Mouse (Mus musculus) midbrain, embryonic 12.5 days (tissue): ENCODE results near the gene Arid3a. TPM values are rescaled to one million over a fixed set of nuclear protein-coding genes. Genes with fewer than 3 reads are reported as not detected.
"Not testable (repeated sequence)": the region's sequence is repeated elsewhere in the genome, so short reads cannot be mapped to it uniquely, and the experiment has no call there.

Experiments
- ATAC-seq: fragments of 200-750 bp; cut with Nextera tagmentation; 2 replicates; pipeline ENCODE4 v1.8.0; 2017; ENCODE audit warnings: low read depth, moderate TSS enrichment, moderate library complexity; ENCODE audit not compliant: low FRiP score
- H3K27ac ChIP-seq: fragments of 300-500 bp; sonication (generic); replicated peaks from 2 replicates; pipeline ENCODE4 v1.5.1; 2016; ENCODE audit warnings: mild to moderate bottlenecking
- H3K27me3 ChIP-seq: fragments of 300-500 bp; sonication (generic); 2 replicates; pipeline ENCODE4 v1.6.1; 2016; ENCODE audit warnings: mild to moderate bottlenecking
- H3K36me3 ChIP-seq: fragments of 300-500 bp; sonication (generic); 2 replicates; pipeline ENCODE4 v1.6.1; 2016
- H3K4me1 ChIP-seq: fragments of 300-500 bp; sonication (generic); 2 replicates; pipeline ENCODE4 v1.6.1; 2016
- H3K4me2 ChIP-seq: fragments of 300-500 bp; sonication (generic); replicated peaks from 2 replicates; pipeline ENCODE4 v1.6.1; 2016; ENCODE audit warnings: mild to moderate bottlenecking, moderate library complexity
- H3K4me3 ChIP-seq: fragments of 300-500 bp; sonication (generic); 2 replicates; pipeline ENCODE4 v1.5.1; 2016; ENCODE audit warnings: mild to moderate bottlenecking
- H3K9ac ChIP-seq: fragments of 300-500 bp; sonication (generic); replicated peaks from 2 replicates; pipeline ENCODE4 v1.6.1; 2016; ENCODE audit warnings: mild to moderate bottlenecking, moderate library complexity
- H3K9me3 ChIP-seq: fragments of 300-500 bp; sonication (generic); 2 replicates; pipeline ENCODE4 v1.6.1; 2016; ENCODE audit warnings: mild to moderate bottlenecking
- WGBS: fragments of 180-500 bp; shearing (Covaris S2); methylation state at CpG from one replicate; pipeline ENCODE4 v1.1.7; 2016; 5-methylcytosine and 5-hydroxymethylcytosine counted together
- polyA plus RNA-seq: library from polyadenylated mRNA; unstranded; fragments of >200 nt; fragmentation: Nextera tagmentation; extraction: Ambion mirVana; gene quantifications from 2 replicates; pipeline ENCODE4 v1.2.1, GENCODE M21; 2016

Gene Arid3a
- polyA plus RNA-seq, 1 experiment from 2014 or later = 5.6 TPM

DNA sequence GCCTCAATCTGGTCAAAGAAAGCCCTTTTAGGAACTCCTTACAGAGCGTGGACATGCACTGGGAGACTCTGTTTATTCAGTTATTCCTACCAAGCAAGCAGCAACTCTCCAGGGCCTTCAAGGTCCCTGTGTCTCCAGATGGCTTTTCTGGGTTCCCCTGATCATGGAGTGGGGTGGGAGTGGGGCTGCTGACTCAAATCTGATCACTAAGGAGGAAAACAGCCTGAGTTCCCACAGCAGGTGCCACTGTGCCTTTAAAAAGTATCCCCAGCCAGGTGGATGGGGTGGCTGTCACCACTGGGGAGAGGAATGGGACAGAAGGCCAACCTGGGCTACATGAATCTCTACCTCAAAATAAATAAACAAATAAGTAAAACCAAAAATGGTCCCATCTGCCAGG is 16.1 kb downstream of the Arid3a start:
- Histone ChIP-seq H3K9me3 (no peaks in the 10 kb centered on the region), H3K4me3 (no peak overlapping the region), H3K27ac (no peak overlapping the region), H3K4me1 (peaks cover 27% of the 10 kb centered on the region), H3K4me2 (no peak overlapping the region), H3K27me3 (no peaks in the 10 kb centered on the region), H3K9ac (no peak overlapping the region), H3K36me3 (peaks cover 11% of the 10 kb centered on the region; the same call in 1 of the 2 replicates)
- 90% methylated on average over 1 of the region's 1 CpGs for WGBS
- ATAC-seq = no peak

DNA sequence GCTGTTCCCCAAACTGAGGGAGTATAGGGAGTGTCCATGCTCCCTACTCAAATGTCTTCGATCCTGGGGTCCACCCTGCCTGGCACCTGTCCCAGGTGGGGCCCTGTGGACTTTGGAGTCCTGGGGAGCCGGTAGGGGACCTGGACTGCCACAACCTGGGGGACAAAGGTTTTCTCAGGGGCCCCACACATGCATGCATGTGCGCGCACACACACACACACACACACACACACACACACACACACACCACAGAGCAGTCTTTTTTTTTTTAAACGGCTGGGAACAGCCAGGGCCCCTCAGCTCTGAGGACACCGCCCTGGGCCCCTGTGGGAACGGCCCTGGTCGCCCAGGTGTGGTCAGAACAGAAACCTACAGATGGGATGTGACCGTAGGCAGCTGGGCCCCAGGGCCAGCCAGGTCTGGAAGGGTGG is 16.6 kb downstream of the Arid3a start:
- WGBS = 78% methylated on average over 9 of the region's 9 CpGs

DNA sequence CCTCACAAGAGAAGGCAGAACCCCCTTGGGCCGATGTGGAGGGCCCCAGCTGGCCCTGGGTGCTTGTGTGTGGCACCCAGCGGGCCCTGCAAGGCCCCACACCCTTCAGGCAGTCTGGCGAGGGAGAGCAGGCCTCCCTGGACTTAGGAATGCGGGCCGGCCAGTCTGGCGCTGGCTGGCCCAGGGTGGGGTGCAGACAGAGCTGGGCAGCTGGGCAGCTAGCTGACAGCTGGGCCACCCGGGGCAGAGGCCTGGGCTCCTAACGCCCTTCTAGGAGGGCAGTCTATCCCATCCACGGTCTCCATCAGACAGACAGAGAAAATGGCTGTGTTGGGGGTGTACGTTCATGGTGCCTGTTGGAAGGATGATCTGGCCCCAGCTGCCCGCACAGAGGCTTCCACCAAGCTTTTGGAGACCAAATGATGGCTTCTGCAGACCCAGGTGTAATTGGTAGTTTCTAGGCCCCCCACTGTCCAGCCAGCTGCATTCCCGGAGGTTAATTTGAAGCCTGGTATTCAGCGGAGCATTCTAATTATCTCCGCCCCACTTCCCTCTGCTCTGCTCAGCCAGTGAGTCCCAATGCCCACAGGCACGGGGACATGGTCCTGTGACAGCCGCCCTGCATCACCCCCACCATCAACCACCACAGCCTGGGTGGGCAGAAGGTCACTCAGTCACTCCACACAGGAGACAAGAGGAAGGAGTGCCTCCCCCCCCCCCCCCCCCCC is 18.8 kb downstream of the Arid3a start:
- H3K4me1 ChIP-seq = peaks cover 27% of the 10 kb centered on the region
- peak overlapping the region; percentile 52 for H3K27ac ChIP-seq
- ATAC-seq = peak; percentile 66
- H3K27me3 ChIP-seq = no peaks in the 10 kb centered on the region
- 21% methylated on average over 16 of the region's 16 CpGs for WGBS
- no peak overlapping the region for H3K9ac ChIP-seq
- H3K4me3 ChIP-seq = no peak overlapping the region
- no peaks in the 10 kb centered on the region for H3K9me3 ChIP-seq
- H3K36me3 ChIP-seq = peaks cover 25% of the 10 kb centered on the region
- H3K4me2 ChIP-seq = 0 out of 2 replicates have a peak overlapping the region, but pooled peaks have one; percentile 4

More for the DNA sequence above, 16.6 kb downstream of the Arid3a start:
- no peak for ATAC-seq
- Histone ChIP-seq H3K9ac (no peak overlapping the region), H3K4me1 (peaks cover 27% of the 10 kb centered on the region), H3K27me3 (no peaks in the 10 kb centered on the region), H3K27ac (peak overlapping the region; percentile 27; the same call in 1 of the 2 replicates), H3K36me3 (peaks cover 11% of the 10 kb centered on the region; the same call in 1 of the 2 replicates), H3K4me2 (no peak overlapping the region), H3K9me3 (no peaks in the 10 kb centered on the region), H3K4me3 (no peak overlapping the region)

DNA sequence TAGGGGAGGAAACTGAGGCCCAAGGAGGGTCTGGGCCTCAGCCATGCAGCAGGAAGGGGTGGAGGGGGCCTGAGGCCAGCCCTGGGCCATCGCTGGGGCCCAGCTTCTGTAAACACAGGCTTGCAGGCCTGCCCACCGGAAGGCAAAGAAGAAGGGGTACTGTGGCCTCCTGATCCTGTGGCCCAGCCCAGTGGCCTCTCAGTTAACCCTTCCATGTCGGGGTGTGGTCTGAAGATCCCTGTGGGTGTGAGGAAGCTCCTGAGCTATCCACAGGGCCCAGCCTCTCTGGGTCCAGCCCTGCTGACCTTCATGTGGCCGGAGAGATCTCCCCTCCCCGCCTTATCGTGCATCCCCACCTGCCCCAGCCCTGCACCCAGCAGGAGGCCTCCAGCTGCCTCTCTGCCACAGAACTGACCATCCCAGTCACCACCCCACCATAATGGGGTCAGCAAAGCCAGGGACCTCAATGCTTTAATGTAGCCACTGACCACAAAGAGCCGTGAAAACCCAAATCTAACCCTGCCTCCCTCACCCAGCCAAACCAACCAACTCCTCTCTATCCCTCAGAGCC is 20.0 kb downstream of the Arid3a start:
- H3K9me3 ChIP-seq = no peaks in the 10 kb centered on the region
- peaks cover 27% of the 10 kb centered on the region for H3K4me1 ChIP-seq
- peaks cover 35% of the 10 kb centered on the region for H3K36me3 ChIP-seq
- WGBS = 19% methylated on average over 7 of the region's 7 CpGs
- H3K27me3 ChIP-seq = no peaks in the 10 kb centered on the region
- no peak overlapping the region for H3K4me3 ChIP-seq
- H3K9ac ChIP-seq = no peak overlapping the region
- H3K4me2 ChIP-seq = no peak overlapping the region
- ATAC-seq = no peak
- H3K27ac ChIP-seq = 0 out of 2 replicates have a peak overlapping the region, but pooled peaks have one; percentile 52

DNA sequence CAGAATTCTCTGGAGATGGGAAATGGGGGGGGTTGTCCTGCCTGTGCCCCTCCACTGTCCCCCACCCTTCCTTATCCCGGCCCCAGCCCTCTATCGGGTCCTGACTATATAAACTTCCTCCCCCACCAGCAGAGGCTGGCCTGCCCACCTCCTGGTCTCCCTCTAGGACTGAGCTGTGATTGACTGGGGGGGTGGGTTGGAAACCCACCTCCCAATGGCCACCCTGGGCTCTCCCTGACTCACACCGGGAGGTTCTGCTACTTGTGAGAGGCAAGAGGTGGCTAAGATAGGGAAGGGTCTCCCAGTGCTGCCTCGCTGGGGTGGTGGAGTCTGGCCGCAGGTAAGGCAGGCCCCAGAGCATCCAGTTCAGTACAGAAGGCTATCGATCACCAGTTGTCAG is 20.7 kb downstream of the Arid3a start:
- peaks cover 27% of the 10 kb centered on the region for H3K4me1 ChIP-seq
- no peak overlapping the region for H3K27ac ChIP-seq
- WGBS = 74% methylated on average over 6 of the region's 6 CpGs
- no peak for ATAC-seq
- H3K9ac ChIP-seq = no peak overlapping the region
- no peak overlapping the region for H3K4me2 ChIP-seq
- H3K27me3 ChIP-seq = no peaks in the 10 kb centered on the region
- no peaks in the 10 kb centered on the region for H3K9me3 ChIP-seq
- peaks cover 32% of the 10 kb centered on the region for H3K36me3 ChIP-seq
- H3K4me3 ChIP-seq = no peak overlapping the region

DNA sequence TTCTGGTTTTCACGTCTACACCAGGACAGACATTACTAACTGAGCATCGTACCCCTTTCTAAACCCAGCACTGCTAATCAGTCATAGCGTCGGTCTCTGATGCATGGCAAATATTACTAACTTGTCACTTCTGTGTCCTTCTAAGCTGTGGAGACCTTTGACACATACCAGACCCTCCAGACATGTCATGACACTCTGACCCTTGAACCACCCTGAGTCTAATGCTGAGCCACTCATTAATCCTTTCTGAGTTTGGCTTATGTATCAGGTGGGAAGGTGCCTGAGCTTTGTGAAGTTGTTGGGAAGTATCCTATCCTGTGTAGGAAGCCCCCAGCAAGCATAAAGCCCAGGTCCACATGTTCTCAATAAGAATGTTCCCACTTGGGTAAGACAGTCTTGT is 23.0 kb downstream of the Arid3a start:
- ATAC-seq = no peak
- no peak overlapping the region for H3K4me2 ChIP-seq
- no peak overlapping the region for H3K9ac ChIP-seq
- peaks cover 44% of the 10 kb centered on the region for H3K36me3 ChIP-seq
- peaks cover 19% of the 10 kb centered on the region for H3K4me1 ChIP-seq
- WGBS = 94% methylated on average over 4 of the region's 4 CpGs
- H3K27ac ChIP-seq = no peak overlapping the region
- no peak overlapping the region for H3K4me3 ChIP-seq
- H3K27me3 ChIP-seq = no peaks in the 10 kb centered on the region
- no peaks in the 10 kb centered on the region for H3K9me3 ChIP-seq

DNA sequence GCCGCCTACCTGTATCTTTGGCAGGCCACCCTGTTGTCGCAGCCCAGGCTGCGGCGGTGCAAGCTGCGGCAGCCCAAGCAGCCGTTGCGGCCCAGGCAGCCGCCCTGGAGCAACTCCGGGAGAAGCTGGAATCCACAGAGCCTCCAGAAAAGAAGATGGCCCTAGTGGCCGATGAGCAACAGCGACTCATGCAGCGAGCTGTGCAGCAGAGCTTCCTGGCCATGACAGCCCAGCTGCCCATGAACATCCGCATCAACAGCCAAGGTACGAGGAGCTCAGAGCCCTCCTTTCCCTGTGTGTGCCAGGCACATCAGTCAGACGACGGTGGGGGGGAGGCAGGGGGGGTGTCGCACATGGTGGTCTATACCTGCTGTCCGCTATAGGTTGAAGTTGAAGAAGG is 23.8 kb downstream of the Arid3a start:
- Histone ChIP-seq H3K27me3 (no peaks in the 10 kb centered on the region), H3K36me3 (peaks cover 44% of the 10 kb centered on the region), H3K9me3 (no peaks in the 10 kb centered on the region), H3K9ac (no peak overlapping the region), H3K27ac (no peak overlapping the region), H3K4me3 (no peak overlapping the region), H3K4me1 (peaks cover 13% of the 10 kb centered on the region), H3K4me2 (no peak overlapping the region)
- WGBS = 82% methylated on average over 18 of the region's 18 CpGs
- ATAC-seq = no peak

DNA sequence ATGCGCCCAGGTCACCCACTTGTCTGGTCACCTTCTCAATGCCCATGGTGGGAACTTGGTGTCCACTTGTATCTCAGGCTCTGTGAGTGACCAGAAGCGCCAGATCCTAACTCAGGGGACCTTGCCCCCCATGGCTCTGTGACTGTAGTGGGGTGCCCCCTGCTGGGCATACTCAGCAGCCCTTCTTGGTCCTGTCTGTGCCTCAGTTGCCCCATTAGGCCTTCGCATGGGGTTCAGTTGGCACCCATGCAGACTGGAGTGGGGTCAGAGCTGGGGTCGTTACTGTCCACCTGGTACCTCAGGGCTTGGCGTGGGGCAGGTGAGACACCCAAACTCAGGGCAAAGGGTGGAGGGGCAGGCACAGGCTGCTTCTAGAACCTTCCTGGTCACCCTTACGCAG is 27.1 kb downstream of the Arid3a start:
- no peak overlapping the region for H3K4me3 ChIP-seq
- H3K9me3 ChIP-seq = no peaks in the 10 kb centered on the region
- no peak for ATAC-seq
- H3K9ac ChIP-seq = no peak overlapping the region
- 0 out of 2 replicates have a peak, but pooled peaks cover 2% of the 10 kb centered on the region for H3K4me1 ChIP-seq
- H3K27me3 ChIP-seq = no peaks in the 10 kb centered on the region
- 87% methylated on average over 6 of the region's 6 CpGs for WGBS
- H3K4me2 ChIP-seq = no peak overlapping the region
- H3K27ac ChIP-seq = no peak overlapping the region
- H3K36me3 ChIP-seq = peaks cover 39% of the 10 kb centered on the region

DNA sequence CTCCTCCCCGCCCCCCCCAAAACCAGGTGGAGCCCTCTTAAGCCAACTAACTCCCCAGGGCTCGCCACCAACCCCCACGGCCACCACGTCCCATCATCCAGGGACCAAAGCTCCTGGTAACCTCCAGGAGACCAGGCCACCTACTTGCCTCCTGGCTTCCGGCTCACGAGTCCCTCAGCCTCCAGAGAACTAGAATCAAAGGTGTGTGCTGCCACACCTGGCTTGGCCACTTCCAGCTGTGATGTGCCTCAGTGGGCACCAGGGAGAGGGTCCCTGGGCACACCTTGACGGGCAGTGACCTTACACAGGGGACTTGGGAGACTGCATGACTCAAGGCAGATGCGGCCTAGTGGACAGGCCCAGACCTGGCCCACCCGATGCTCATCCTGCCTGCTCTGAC is 28.8 kb downstream of the Arid3a start:
- H3K9me3 ChIP-seq = no peaks in the 10 kb centered on the region
- no peak overlapping the region for H3K4me3 ChIP-seq
- 76% methylated on average over 9 of the region's 9 CpGs for WGBS
- no peak overlapping the region for H3K4me2 ChIP-seq
- peaks cover 23% of the 10 kb centered on the region for H3K36me3 ChIP-seq
- H3K4me1 ChIP-seq = peaks cover 6% of the 10 kb centered on the region
- no peak overlapping the region for H3K27ac ChIP-seq
- peak overlapping the region; percentile 34; the same call in 1 of the 2 replicates for H3K9ac ChIP-seq
- no peaks in the 10 kb centered on the region for H3K27me3 ChIP-seq
- no peak for ATAC-seq

DNA sequence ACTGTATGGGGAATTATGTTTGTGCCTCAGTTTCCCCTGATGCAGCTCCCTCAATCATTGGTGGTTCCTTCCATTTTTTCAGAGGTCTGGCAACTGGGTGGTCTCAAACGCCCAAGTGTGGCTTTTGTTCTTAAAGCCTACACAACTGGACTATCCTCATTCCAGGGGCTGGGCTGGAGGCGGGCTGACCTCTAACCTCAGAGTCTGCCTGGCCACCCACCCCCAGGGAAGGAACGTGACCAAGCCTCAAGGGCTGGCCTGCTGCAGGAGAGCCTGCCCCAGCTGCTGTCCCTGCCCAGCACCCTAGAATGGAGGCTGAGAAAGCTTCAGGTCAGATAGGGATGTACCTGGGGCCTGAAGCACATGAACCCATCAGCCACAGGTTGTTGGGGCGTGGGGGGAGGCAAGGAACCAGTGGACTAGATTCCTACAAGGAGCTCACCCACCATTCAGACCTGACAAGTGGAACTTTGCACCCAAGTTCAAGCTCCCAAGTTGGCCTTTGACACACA is 29.9 kb downstream of the Arid3a start:
- Histone ChIP-seq H3K9ac (no peak overlapping the region), H3K4me2 (no peak overlapping the region), H3K4me1 (peaks cover 11% of the 10 kb centered on the region), H3K4me3 (no peak overlapping the region), H3K27ac (no peak overlapping the region), H3K27me3 (no peaks in the 10 kb centered on the region), H3K9me3 (no peaks in the 10 kb centered on the region), H3K36me3 (peaks cover 17% of the 10 kb centered on the region)
- no peak for ATAC-seq
- WGBS = 14% methylated on average over 4 of the region's 4 CpGs

DNA sequence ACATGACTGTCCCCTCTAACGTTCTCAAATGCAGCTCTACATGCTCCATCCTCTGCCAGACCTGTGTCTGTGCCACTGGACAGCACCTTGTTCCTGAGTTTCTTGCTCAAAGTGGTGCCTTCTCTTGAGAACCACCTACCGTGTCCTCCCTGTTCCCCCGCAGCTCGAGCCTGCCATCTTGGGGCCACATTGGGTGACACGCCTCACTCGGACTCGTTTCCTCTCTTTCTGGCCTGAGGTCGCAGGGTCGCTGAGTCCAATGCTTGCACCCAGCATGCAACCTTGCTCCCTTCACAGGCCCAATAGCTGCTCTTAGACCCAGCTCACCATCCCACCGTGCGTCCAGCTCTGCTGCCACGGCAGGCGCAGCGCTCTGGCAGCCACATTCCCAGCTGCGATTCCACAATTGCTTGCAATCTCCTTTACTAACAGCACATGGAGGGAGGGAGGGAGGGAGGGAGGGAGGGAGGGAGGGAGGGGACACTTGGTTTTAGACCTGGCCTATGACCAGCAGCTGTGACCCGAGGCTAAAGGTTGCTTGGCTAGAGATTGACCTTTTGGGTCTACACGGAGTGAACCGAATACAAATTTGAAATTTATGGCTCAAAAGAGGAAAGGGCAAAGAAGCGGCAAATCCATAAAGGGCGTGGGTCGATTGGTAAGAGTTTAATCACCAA is 31.4 kb downstream of the Arid3a start:
- Histone ChIP-seq H3K4me2 (peak overlapping the region; percentile 1; the same call in 1 of the 2 replicates), H3K27ac (no peak overlapping the region), H3K4me1 (peaks cover 11% of the 10 kb centered on the region), H3K9ac (no peak overlapping the region), H3K27me3 (no peaks in the 10 kb centered on the region), H3K9me3 (no peaks in the 10 kb centered on the region), H3K36me3 (peaks cover 22% of the 10 kb centered on the region), H3K4me3 (no peak overlapping the region)
- no peak for ATAC-seq
- 12% methylated on average over 21 of the region's 21 CpGs for WGBS

DNA sequence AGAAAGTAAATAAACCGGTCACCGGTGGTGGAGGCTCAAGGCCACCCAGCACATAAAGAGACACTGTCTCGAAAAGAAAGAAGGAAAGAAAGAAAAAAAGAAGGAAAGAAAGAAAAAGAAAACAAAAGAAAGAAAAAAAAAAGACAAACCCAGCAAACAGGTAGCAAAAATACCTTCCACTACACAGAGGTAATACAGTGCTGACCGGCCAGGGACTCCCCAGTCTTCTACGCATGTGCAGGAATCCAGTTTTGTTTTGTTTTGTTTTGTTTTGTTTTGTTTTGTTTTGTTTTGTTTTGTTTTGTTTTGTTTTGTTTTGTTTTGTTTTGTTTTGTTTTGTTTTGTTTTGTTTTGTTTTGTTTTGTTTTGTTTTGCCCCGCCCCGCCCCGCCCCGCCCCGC is 32.6 kb downstream of the Arid3a start:
- not testable (repeated sequence) for ATAC-seq, H3K27ac ChIP-seq, H3K9me3 ChIP-seq, H3K27me3 ChIP-seq, H3K9ac ChIP-seq
- peaks cover 11% of the 10 kb centered on the region for H3K4me1 ChIP-seq
- WGBS = 32% methylated on average over 10 of the region's 10 CpGs
- H3K36me3 ChIP-seq = peaks cover 28% of the 10 kb centered on the region
- H3K4me2 ChIP-seq = peak overlapping the region; percentile 86
- peak overlapping the region; percentile 99 for H3K4me3 ChIP-seq
